ENCODE assay signal across 11 mouse cellular contexts in genomic region chr7:37095839-37096238, GRCm38 (mm10).
"Had no signal": no experiment of that assay in that cellular context is flagged by ENCODE, and none has a peak within 500 bp of the region (broad histone marks: within the 10 kb centered on the region; RNA-seq: fewer than 3 reads in every experiment).

No protein-coding gene starts in this region.

- H3K4me2 ChIP-seq: liver, embryonic 13.5 days; midbrain, embryonic 11.5 days had no signal

- H3K9ac ChIP-seq: liver, embryonic 13.5 days had no signal

- H3K4me3 ChIP-seq: left cerebral cortex, adult 2 months; liver, embryonic 13.5 days had no signal

- H3K36me3 ChIP-seq: liver, embryonic 13.5 days had no signal

- H3K27ac ChIP-seq: left cerebral cortex, adult 2 months; liver, embryonic 13.5 days; stomach, postnatal 0 days had no signal

- H3K9me3 ChIP-seq: liver, embryonic 13.5 days had no signal

- H3K27me3 ChIP-seq: liver, embryonic 13.5 days had no signal

- DNase-seq: kidney, postnatal 10 days; kidney, postnatal 36 days; liver, embryonic 13.5 days; lung, adult 2 months; lung, postnatal 14 days; lung, postnatal 4 days; midbrain, embryonic 14.5 days; thymus, postnatal 25 days had no signal
